Mouse (Mus musculus) heart, embryonic 14.5 days (tissue): Measurements from ENCODE around the gene Fggy. TPM values are rescaled to one million over a fixed set of nuclear protein-coding genes. Genes with fewer than 3 reads are reported as not detected.

Experiments used
- ATAC-seq: fragments of 200-750 bp; cut with Nextera tagmentation; 2 replicates; pipeline ENCODE4 v1.8.0; 2017; ENCODE audit warnings: low read depth, moderate TSS enrichment; ENCODE audit not compliant: insufficient number of reproducible peaks, insufficient read depth, low FRiP score
- H3K27ac ChIP-seq, 2 experiments: fragments of 200-500 bp in 1 of 2; fragments of 300-500 bp in 1 of 2; sonication (generic) in 1 of 2; replicated peaks in 1 of 2; 2 replicates each; pipeline ENCODE4 v1.5.1; 2012 to 2014; ENCODE audit warnings: low read depth in 2 of 2, low read length in 2 of 2, control low read depth in 1 of 2, mild to moderate bottlenecking in 1 of 2, mixed read lengths in 1 of 2; ENCODE audit not compliant: control insufficient read depth in 1 of 2, insufficient read depth in 1 of 2
- H3K27me3 ChIP-seq: fragments of 300-500 bp; sonication (generic); 2 replicates; pipeline ENCODE4 v1.6.1; 2014; ENCODE audit warnings: mild to moderate bottlenecking, low read length, control low read depth; ENCODE audit not compliant: control insufficient read depth, insufficient read depth
- H3K36me3 ChIP-seq: fragments of 300-500 bp; sonication (generic); 2 replicates; pipeline ENCODE4 v1.6.1; 2014; ENCODE audit warnings: mild to moderate bottlenecking, control low read depth, low read length, mixed read lengths; ENCODE audit not compliant: control insufficient read depth, insufficient read depth
- H3K4me1 ChIP-seq, 2 experiments: fragments of 200-500 bp in 1 of 2; fragments of 300-500 bp in 1 of 2; sonication (generic) in 1 of 2; 2 replicates each; pipeline ENCODE4 v1.6.1; 2012 to 2014; ENCODE audit warnings: low read length in 2 of 2, control low read depth in 1 of 2, mixed read lengths in 1 of 2; ENCODE audit not compliant: control insufficient read depth in 2 of 2, insufficient read depth in 2 of 2
- H3K4me2 ChIP-seq: fragments of 300-500 bp; sonication (generic); 2 replicates; pipeline ENCODE4 v1.6.1; 2014; ENCODE audit warnings: mild to moderate bottlenecking, low read length
- H3K4me3 ChIP-seq, 2 experiments: fragments of 200-500 bp in 1 of 2; fragments of 300-500 bp in 1 of 2; sonication (generic) in 1 of 2; 2 replicates each; pipeline ENCODE4 v1.5.1; 2012 to 2014; ENCODE audit warnings: low read length in 2 of 2, mild to moderate bottlenecking in 2 of 2, control low read depth in 1 of 2, low read depth in 1 of 2, moderate library complexity in 1 of 2; ENCODE audit not compliant: control insufficient read depth in 1 of 2, insufficient read depth in 1 of 2
- H3K9ac ChIP-seq: fragments of 300-500 bp; sonication (generic); 2 replicates; pipeline ENCODE4 v1.6.1; 2014; ENCODE audit warnings: mild to moderate bottlenecking, low read length
- H3K9me3 ChIP-seq: fragments of 300-500 bp; sonication (generic); 2 replicates; pipeline ENCODE4 v1.6.1; 2016; ENCODE audit warnings: low read length, control low read depth; ENCODE audit not compliant: control insufficient read depth
- WGBS: fragments of 180-500 bp; shearing (Covaris S2); extraction: QIAGEN DNeasy Blood & Tissue Kit; methylation state at CpG from one replicate; pipeline ENCODE4 v1.1.7; 2014; 5-methylcytosine and 5-hydroxymethylcytosine counted together
- polyA plus RNA-seq: library from polyadenylated mRNA; unstranded; fragments of >200 nt; fragmentation: Nextera tagmentation; extraction: Ambion mirVana; gene quantifications from 2 replicates; pipeline ENCODE4 v1.2.1, GENCODE M21; 2014

The Fggy gene
- polyA plus RNA-seq, 1 experiment from 2014 or later: 4.4 TPM

GRCm38 (mm10) chr4:95877436-95877835 lies 320.1 kb downstream of the Fggy start:
- no peak overlapping the region for H3K4me2 ChIP-seq
- no peaks in the 10 kb centered on the region for H3K9me3 ChIP-seq
- no peaks in the 10 kb centered on the region for H3K27me3 ChIP-seq
- WGBS: 80% methylated on average over 4 of the region's 4 CpGs
- ATAC-seq: no peak
- no peak overlapping the region for H3K27ac ChIP-seq
- no peaks in the 10 kb centered on the region for H3K4me1 ChIP-seq
- no peaks in the 10 kb centered on the region for H3K36me3 ChIP-seq
- H3K4me3 ChIP-seq: no peak overlapping the region
- no peak overlapping the region for H3K9ac ChIP-seq

DNA sequence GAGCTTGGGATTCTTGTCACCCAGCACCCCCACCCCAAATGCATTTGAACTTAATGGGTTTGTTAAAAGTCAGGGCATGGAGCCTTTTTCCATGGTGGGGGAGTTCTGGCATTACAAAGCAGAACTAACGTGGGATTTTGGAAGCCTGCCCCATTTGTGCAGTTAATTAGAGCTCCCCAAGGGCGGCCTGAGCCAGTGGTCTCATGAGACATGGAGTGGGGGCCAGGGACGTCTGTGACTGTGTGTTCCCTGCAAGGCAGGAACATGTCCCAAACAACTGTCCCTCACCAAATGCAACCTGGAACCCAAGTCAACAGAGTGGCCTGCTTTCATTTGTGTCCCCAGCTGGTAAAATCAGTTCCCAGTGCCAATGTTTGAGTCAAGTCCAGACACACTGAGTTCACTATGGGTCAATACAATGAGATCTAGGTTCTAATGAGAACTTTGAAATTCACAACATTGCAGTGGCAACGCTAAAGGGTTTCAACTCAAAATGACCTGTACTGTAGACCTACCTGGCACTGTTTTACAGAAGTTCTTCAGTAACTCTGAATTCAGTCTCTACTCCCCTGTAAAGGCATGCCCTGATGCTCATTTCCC lies 324.5 kb downstream of the Fggy start:
- H3K27ac ChIP-seq: no peak overlapping the region
- H3K27me3 ChIP-seq: no peaks in the 10 kb centered on the region
- no peaks in the 10 kb centered on the region for H3K9me3 ChIP-seq
- H3K4me2 ChIP-seq: no peak overlapping the region
- no peaks in the 10 kb centered on the region for H3K36me3 ChIP-seq
- no peak for ATAC-seq
- no peaks in the 10 kb centered on the region for H3K4me1 ChIP-seq
- 66% methylated on average over 4 of the region's 4 CpGs for WGBS
- H3K9ac ChIP-seq: no peak overlapping the region
- no peak overlapping the region for H3K4me3 ChIP-seq

- Histone ChIP-seq H3K9me3 (no peaks in the 10 kb centered on the region), H3K9ac (no peak overlapping the region), H3K4me1 (no peaks in the 10 kb centered on the region), H3K27ac (no peak overlapping the region), H3K4me2 (no peak overlapping the region), H3K4me3 (no peak overlapping the region), H3K27me3 (no peaks in the 10 kb centered on the region), H3K36me3 (no peaks in the 10 kb centered on the region)
- WGBS: 80% methylated on average over 4 of the region's 4 CpGs
- no peak for ATAC-seq
These were observed 327.2 kb downstream of the Fggy start for GRCm38 (mm10) chr4:95884184-95885145.

GRCm38 (mm10) chr4:95895199-95895754 lies 338.0 kb downstream of the Fggy start:
- H3K27ac ChIP-seq: no peak overlapping the region
- H3K27me3 ChIP-seq: no peaks in the 10 kb centered on the region
- no peak overlapping the region for H3K9ac ChIP-seq
- no peaks in the 10 kb centered on the region for H3K36me3 ChIP-seq
- H3K4me3 ChIP-seq: no peak overlapping the region
- H3K9me3 ChIP-seq: no peaks in the 10 kb centered on the region
- no peak for ATAC-seq
- H3K4me1 ChIP-seq: peaks cover 12 to 26% of the 10 kb centered on the region in 2 experiments
- H3K4me2 ChIP-seq: no peak overlapping the region
- 22% methylated on average over 2 of the region's 2 CpGs for WGBS

DNA sequence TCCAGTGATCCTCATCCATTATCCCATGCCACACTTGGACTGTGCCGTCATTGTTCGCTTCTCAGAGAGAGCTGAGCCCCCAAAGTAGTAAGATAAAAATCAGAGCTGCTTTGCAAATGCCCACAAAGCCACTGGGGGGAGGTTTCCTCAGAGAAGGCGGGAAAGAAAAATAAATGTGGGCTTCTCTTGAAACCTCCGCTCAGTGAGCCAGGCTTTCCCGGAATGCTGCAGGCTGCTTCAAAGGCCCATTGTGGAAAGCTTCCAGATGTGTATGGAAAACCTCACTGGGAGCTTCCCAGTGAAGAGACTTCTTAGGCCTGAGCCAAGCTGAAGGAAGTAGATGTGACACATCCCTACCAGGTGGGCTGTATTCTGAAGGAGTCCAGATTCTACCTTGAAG lies 339.3 kb downstream of the Fggy start:
- H3K9me3 ChIP-seq: no peaks in the 10 kb centered on the region
- 32% methylated on average over 5 of the region's 5 CpGs for WGBS
- H3K36me3 ChIP-seq: no peaks in the 10 kb centered on the region
- no peaks in the 10 kb centered on the region for H3K27me3 ChIP-seq
- H3K9ac ChIP-seq: no peak overlapping the region
- no peak for ATAC-seq
- no peak overlapping the region for H3K4me3 ChIP-seq
- peaks cover 12 to 26% of the 10 kb centered on the region in 2 experiments for H3K4me1 ChIP-seq
- no peak overlapping the region for H3K4me2 ChIP-seq
- no peak overlapping the region; a peak in 2 of 4 replicates for H3K27ac ChIP-seq

GRCm38 (mm10) chr4:95897236-95897874 lies 340.0 kb downstream of the Fggy start:
- H3K4me1 ChIP-seq: peaks cover 12 to 26% of the 10 kb centered on the region in 2 experiments
- H3K36me3 ChIP-seq: no peaks in the 10 kb centered on the region
- no peak overlapping the region for H3K27ac ChIP-seq
- no peak overlapping the region for H3K4me3 ChIP-seq
- H3K27me3 ChIP-seq: no peaks in the 10 kb centered on the region
- no peak overlapping the region for H3K9ac ChIP-seq
- WGBS: 64% methylated on average over 7 of the region's 7 CpGs
- H3K4me2 ChIP-seq: no peak overlapping the region
- no peak for ATAC-seq
- H3K9me3 ChIP-seq: no peaks in the 10 kb centered on the region

DNA sequence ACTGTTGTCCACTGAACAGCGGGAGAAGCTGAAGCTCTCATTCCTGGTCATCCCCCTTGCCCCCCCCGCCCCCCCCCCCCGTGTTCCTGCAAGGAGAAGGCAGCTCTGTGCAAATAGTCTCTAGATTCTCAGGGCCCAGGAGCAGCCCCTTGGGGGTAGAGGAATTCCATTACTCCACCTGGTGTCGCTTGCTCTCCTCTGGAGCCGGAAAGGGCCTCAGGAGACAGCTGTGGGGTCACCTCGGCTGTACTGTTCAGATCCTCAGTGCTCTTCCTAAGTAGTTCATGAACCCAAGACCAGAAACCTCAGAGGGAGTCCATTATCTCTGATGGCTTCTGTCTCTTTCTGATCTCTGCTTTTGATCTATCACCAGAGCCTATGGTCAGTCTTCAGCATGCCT lies 341.4 kb downstream of the Fggy start:
- 19% methylated on average over 6 of the region's 6 CpGs for WGBS
- ATAC-seq: no peak; the same call in 1 of the 2 replicates
- Histone ChIP-seq H3K36me3 (no peaks in the 10 kb centered on the region), H3K9me3 (no peaks in the 10 kb centered on the region), H3K27me3 (no peaks in the 10 kb centered on the region), H3K4me3 (no peak overlapping the region), H3K9ac (no peak overlapping the region), H3K4me1 (peaks cover 12 to 26% of the 10 kb centered on the region in 2 experiments), H3K4me2 (no peak overlapping the region), H3K27ac (no peak overlapping the region)
